ENCODE assay signal across 35 mouse cellular contexts in genomic region chr13:93972423-93972822, GRCm38 (mm10).
"Had no signal": no experiment of that assay in that cellular context is flagged by ENCODE, and none has a peak within 500 bp of the region (broad histone marks: within the 10 kb centered on the region; RNA-seq: fewer than 3 reads in every experiment).

No protein-coding gene starts in this region.

- H3K36me3 ChIP-seq: heart, embryonic 10.5 days; heart, embryonic 12.5 days; heart, embryonic 13.5 days; heart, embryonic 15.5 days; hindbrain, embryonic 10.5 days; hindbrain, embryonic 12.5 days; hindbrain, embryonic 13.5 days; hindbrain, embryonic 15.5 days; intestine, embryonic 15.5 days; kidney, embryonic 15.5 days had no signal

- H3K4me3 ChIP-seq: heart, embryonic 10.5 days; heart, embryonic 12.5 days; heart, embryonic 13.5 days; heart, embryonic 15.5 days; hindbrain, embryonic 10.5 days; hindbrain, embryonic 12.5 days; hindbrain, embryonic 13.5 days; hindbrain, embryonic 15.5 days; intestine, embryonic 15.5 days; kidney, embryonic 15.5 days; layer of hippocampus, adult 2 months; left cerebral cortex, adult 2 months had no signal

- ATAC-seq: hindbrain, embryonic 16.5 days; hindbrain, postnatal 0 days; inflammation-experienced regulatory T-cells, adult 6 months; intestine, embryonic 15.5 days; intestine, embryonic 16.5 days; intestine, postnatal 0 days had no signal

- H3K27me3 ChIP-seq: heart, embryonic 12.5 days; heart, embryonic 13.5 days; heart, embryonic 15.5 days; hindbrain, embryonic 12.5 days; hindbrain, embryonic 15.5 days; intestine, embryonic 15.5 days; kidney, embryonic 15.5 days had no signal

- H3K4me2 ChIP-seq: heart, embryonic 11.5 days; heart, embryonic 12.5 days; heart, embryonic 13.5 days; heart, embryonic 15.5 days; hindbrain, embryonic 12.5 days; hindbrain, embryonic 13.5 days; hindbrain, embryonic 14.5 days; hindbrain, embryonic 15.5 days; intestine, embryonic 15.5 days; kidney, embryonic 15.5 days had no signal

- H3K4me1 ChIP-seq: heart, embryonic 10.5 days; heart, embryonic 12.5 days; heart, embryonic 13.5 days; heart, embryonic 15.5 days; hindbrain, embryonic 10.5 days; hindbrain, embryonic 12.5 days; hindbrain, embryonic 13.5 days; intestine, embryonic 15.5 days had no signal

- H3K27ac ChIP-seq: heart, embryonic 10.5 days; heart, embryonic 13.5 days; heart, embryonic 15.5 days; hindbrain, embryonic 10.5 days; hindbrain, embryonic 12.5 days; hindbrain, embryonic 13.5 days; hindbrain, embryonic 14.5 days; hindbrain, embryonic 15.5 days; hindbrain, postnatal 0 days; intestine, embryonic 15.5 days; kidney, embryonic 15.5 days; kidney, postnatal 0 days; layer of hippocampus, adult 2 months; left cerebral cortex, adult 2 months had no signal

- DNase-seq: heart, postnatal 10 days; heart, postnatal 14 days; heart, postnatal 36 days; heart, postnatal 4 days; kidney, adult 11 months; kidney, adult 18-20 months; kidney, adult 2 months; kidney, adult 8-10 months; kidney, adult 9 months; kidney, postnatal 10 days; kidney, postnatal 14 days; kidney, postnatal 25 days; kidney, postnatal 4 days; layer of hippocampus, adult 9-11 months; layer of hippocampus, postnatal 36 days had no signal

- H3K9me3 ChIP-seq: heart, embryonic 10.5 days; heart, embryonic 12.5 days; heart, embryonic 13.5 days; heart, embryonic 15.5 days; hindbrain, embryonic 10.5 days; hindbrain, embryonic 12.5 days; hindbrain, embryonic 13.5 days; hindbrain, embryonic 15.5 days; intestine, embryonic 15.5 days; kidney, embryonic 15.5 days had no signal

- H3K9ac ChIP-seq: heart, embryonic 12.5 days; heart, embryonic 13.5 days; heart, embryonic 15.5 days; hindbrain, embryonic 12.5 days; hindbrain, embryonic 13.5 days; hindbrain, embryonic 14.5 days; hindbrain, embryonic 15.5 days; intestine, embryonic 15.5 days; kidney, embryonic 15.5 days had no signal
